Mouse (Mus musculus) MEL (cell line): Measurements from ENCODE around the gene Tgoln1.

Experiments
- CTCF ChIP-seq, 3 experiments: IDR thresholded peaks in 2 of 3; conservative IDR thresholded peaks in 1 of 3; 2 replicates each; pipeline ENCODE4 v1.5.1; 2011 to 2012; ENCODE audit warnings: low read length in 3 of 3, low read depth in 2 of 3, mild to moderate bottlenecking in 2 of 3, improper control_type of control experiment in 1 of 3, inconsistent platforms in 1 of 3, mixed read lengths in 1 of 3, moderate library complexity in 1 of 3; ENCODE audit not compliant: control insufficient read depth in 1 of 3, insufficient read depth in 1 of 3, poor library complexity in 1 of 3, severe bottlenecking in 1 of 3
- POLR2AphosphoS2 ChIP-seq: IDR thresholded peaks from 2 replicates; pipeline ENCODE4 v1.6.1; 2011; ENCODE audit warnings: low read length, improper control_type of control experiment
- RCOR1 ChIP-seq: IDR thresholded peaks from 2 replicates; pipeline ENCODE4 v1.6.1; 2012; ENCODE audit warnings: low read depth, mild to moderate bottlenecking, inconsistent platforms, low read length, improper control_type of control experiment
- ZKSCAN1 ChIP-seq: IDR thresholded peaks from 2 replicates; pipeline ENCODE4 v1.6.1; 2012; ENCODE audit warnings: low read depth, mild to moderate bottlenecking, inconsistent platforms, low read length, improper control_type of control experiment, moderate library complexity

GRCm38 (mm10) chr6:72630961-72631360, 14.2 kb upstream of the Tgoln1 start:
- TF ChIP-seq ZKSCAN1 (no peak), POLR2AphosphoS2 (no peak), CTCF (IDR thresholded peaks at IDR 0.05 in 2 of 3, conservative IDR thresholded peaks at IDR 0.05 in 1 of 3; ENCODE audit: control insufficient read depth in 1 of 3, insufficient read depth in 1 of 3, low read depth in 2 of 3, low read length in 3 of 3, poor library complexity in 1 of 3, severe bottlenecking in 1 of 3) (no peak), RCOR1 (no peak)
